Mouse (Mus musculus) urinary bladder, postnatal 36 days (tissue): ENCODE data around the gene Tekt5.

Experiments
- DNase-seq, 2 experiments: peaks; one replicate each; pipeline ENCODE4 v3.0.0; 2022; ENCODE audit warnings: low spot score in 2 of 2, mixed read lengths in 1 of 2

The Tekt5 gene

GRCm38 (mm10) chr16:10394699-10395540 lies at the start of gene Tekt5:
Tekt5 (minus strand) TSS chr16:10395490.
- DNase-seq: peak; percentile 48 to 62

GRCm38 (mm10) chr16:10443723-10444122 lies 48.4 kb upstream of the Tekt5 start:
- no peak for DNase-seq

- DNase-seq: no peak
Measured at GRCm38 (mm10) chr16:10441761-10442160, 46.5 kb upstream of the Tekt5 start.

GRCm38 (mm10) chr16:10441328-10441727 lies 46.0 kb upstream of the Tekt5 start:
- no peak for DNase-seq

- no peak for DNase-seq
Measured at GRCm38 (mm10) chr16:10438055-10438454, 42.8 kb upstream of the Tekt5 start.

GRCm38 (mm10) chr16:10436166-10436565 lies 40.9 kb upstream of the Tekt5 start:
- no peak for DNase-seq

GRCm38 (mm10) chr16:10433344-10433743 lies 38.1 kb upstream of the Tekt5 start:
- DNase-seq: no peak

- no peak for DNase-seq
Measured at GRCm38 (mm10) chr16:10432387-10432786, 37.1 kb upstream of the Tekt5 start.

- DNase-seq: no peak
Measured at GRCm38 (mm10) chr16:10431911-10432310, 36.6 kb upstream of the Tekt5 start.

GRCm38 (mm10) chr16:10420447-10421054 lies 25.3 kb upstream of the Tekt5 start:
- no peak for DNase-seq

- DNase-seq: no peak
Measured at GRCm38 (mm10) chr16:10417723-10418259, 22.5 kb upstream of the Tekt5 start.

- no peak for DNase-seq
Measured at GRCm38 (mm10) chr16:10416866-10417265, 21.6 kb upstream of the Tekt5 start.

- DNase-seq: no peak
Measured at GRCm38 (mm10) chr16:10415976-10416375, 20.7 kb upstream of the Tekt5 start.

GRCm38 (mm10) chr16:10411764-10412746 lies 16.8 kb upstream of the Tekt5 start, which contains the start of gene Nubp1:
Nubp1 (plus strand) TSS chr16:10411948.
- DNase-seq: peak; percentile 90 to 91

GRCm38 (mm10) chr16:10399160-10399559 lies 3.9 kb upstream of the Tekt5 start:
- peak; percentile 79 to 80 for DNase-seq

GRCm38 (mm10) chr16:10398755-10399154 lies 3.5 kb upstream of the Tekt5 start:
- DNase-seq: no peak

GRCm38 (mm10) chr16:10392587-10392986 lies 2.7 kb downstream of the Tekt5 start:
- no peak for DNase-seq

- no peak for DNase-seq
Measured at GRCm38 (mm10) chr16:10388634-10389365, 6.5 kb downstream of the Tekt5 start.

GRCm38 (mm10) chr16:10385261-10385660 lies 10.0 kb downstream of the Tekt5 start:
- DNase-seq: peak; percentile 41 to 58

- DNase-seq: no peak
Measured at GRCm38 (mm10) chr16:10384544-10384943, 10.7 kb downstream of the Tekt5 start.

GRCm38 (mm10) chr16:10384060-10384497 lies 11.2 kb downstream of the Tekt5 start:
- peak; percentile 53 to 54 for DNase-seq
